Mouse (Mus musculus) myocyte (in vitro differentiated cells): ENCODE results near the gene Cxcr5.

Source experiments
- MYOG ChIP-seq, 3 experiments: IDR thresholded peaks; one replicate each; pipeline ENCODE4 v1.6.1; 2011; ENCODE audit warnings: control low read depth in 2 of 3, low read depth in 2 of 3, mild to moderate bottlenecking in 2 of 3; ENCODE audit not compliant: insufficient read length in 2 of 3, control insufficient read depth in 1 of 3, insufficient read depth in 1 of 3
- POLR2A ChIP-seq: IDR thresholded peaks from one replicate; pipeline ENCODE4 v1.6.1; 2011; ENCODE audit warnings: low read depth, mild to moderate bottlenecking, control low read depth, moderate library complexity; ENCODE audit not compliant: insufficient read length
- SRF ChIP-seq: IDR thresholded peaks from one replicate; pipeline ENCODE4 v1.6.1; 2011; ENCODE audit warnings: low read depth; ENCODE audit not compliant: control insufficient read depth, insufficient read length
- USF1 ChIP-seq: IDR thresholded peaks from one replicate; pipeline ENCODE4 v1.6.1; 2011; ENCODE audit warnings: low read depth, mild to moderate bottlenecking, control low read depth, moderate library complexity

- TF ChIP-seq POLR2A = no peak
- TF ChIP-seq SRF = no peak
- no peak for TF ChIP-seq USF1
- no peak for TF ChIP-seq MYOG (IDR thresholded peaks at IDR 0.05; ENCODE audit: control insufficient read depth in 1 of 3, insufficient read depth in 1 of 3, insufficient read length in 2 of 3, low read depth in 2 of 3)
Observed at GRCm38 (mm10) chr9:44500638-44501175, 61.0 kb downstream of the Cxcr5 start.
